ENCODE assay signal across 8 mouse cellular contexts in genomic region chrX:52087726-52088348, GRCm38 (mm10).
DNase-seq lines count a peak whose midpoint lies in the region; ATAC-seq and TF ChIP-seq lines count a peak whose summit lies in the region.

No protein-coding gene starts in this region.

- H3K9me3 ChIP-seq in hindbrain, embryonic 10.5 days, result no peaks in the 10 kb centered on the region
- no peaks in the 10 kb centered on the region for H3K9me3 ChIP-seq in hindbrain, embryonic 16.5 days (ENCODE audit: control insufficient read depth, low read length)
- H3K9me3 ChIP-seq in hindbrain, postnatal 0 days (ENCODE audit: low read length), result no peaks in the 10 kb centered on the region
- H3K9me3 ChIP-seq in liver, embryonic 12.5 days (replicated peaks), result no peaks in the 10 kb centered on the region
- no peaks in the 10 kb centered on the region for H3K9me3 ChIP-seq in stomach, postnatal 0 days (ENCODE audit: control insufficient read depth, low read length)

- WGBS in hindbrain, embryonic 10.5 days, result 52% methylated on average over 7 of the region's 7 CpGs
- 36% methylated on average over 7 of the region's 7 CpGs for WGBS in hindbrain, embryonic 16.5 days
- WGBS in hindbrain, postnatal 0 days, result 40% methylated on average over 7 of the region's 7 CpGs
- WGBS in liver, embryonic 12.5 days (ENCODE audit: insufficient replicate concordance), result 38% methylated on average over 7 of the region's 7 CpGs
- 52% methylated on average over 7 of the region's 7 CpGs for WGBS in stomach, postnatal 0 days

- no peak for ATAC-seq in hindbrain, embryonic 16.5 days
- peak; percentile 49; the same call in 1 of the 2 replicates for ATAC-seq in hindbrain, postnatal 0 days
- ATAC-seq in liver, embryonic 12.5 days, result peak; percentile 54; the same call in 1 of the 2 replicates
- ATAC-seq in stomach, postnatal 0 days (ENCODE audit: low FRiP score, low TSS enrichment), result no peak

- H3K9ac ChIP-seq in hindbrain, embryonic 16.5 days (ENCODE audit: low read depth, low read length), result no peak overlapping the region
- H3K9ac ChIP-seq in hindbrain, postnatal 0 days (replicated peaks; ENCODE audit: low read length), result no peak overlapping the region
- H3K9ac ChIP-seq in liver, embryonic 12.5 days, result no peak overlapping the region
- no peak overlapping the region for H3K9ac ChIP-seq in stomach, postnatal 0 days (ENCODE audit: low read length)

- H3K27ac ChIP-seq in hindbrain, embryonic 10.5 days, result no peak overlapping the region
- H3K27ac ChIP-seq in hindbrain, embryonic 16.5 days (ENCODE audit: low read depth, low read length), result no peak overlapping the region
- H3K27ac ChIP-seq in hindbrain, postnatal 0 days, result no peak overlapping the region
- no peak overlapping the region for H3K27ac ChIP-seq in liver, embryonic 12.5 days
- H3K27ac ChIP-seq in stomach, postnatal 0 days (replicated peaks), result no peak overlapping the region

- H3K4me3 ChIP-seq in hindbrain, embryonic 10.5 days, result no peak overlapping the region
- H3K4me3 ChIP-seq in hindbrain, embryonic 16.5 days (ENCODE audit: low read length), result no peak overlapping the region
- no peak overlapping the region for H3K4me3 ChIP-seq in hindbrain, postnatal 0 days (ENCODE audit: low read length)
- H3K4me3 ChIP-seq in liver, embryonic 12.5 days, result no peak overlapping the region
- H3K4me3 ChIP-seq in stomach, postnatal 0 days (ENCODE audit: low read depth, low read length), result no peak overlapping the region

- peak; percentile 7 for DNase-seq in hindbrain, embryonic 10.5 days (ENCODE audit: low spot score)
- DNase-seq in NIH3T3 (ENCODE audit: low read depth), result peak; percentile 3
- peak; percentile 1 for DNase-seq in embryo, embryonic 9.5 days (ENCODE audit: extremely low spot score)
- peak; percentile 63 for DNase-seq in hindbrain, postnatal 0 days (ENCODE audit: low spot score)
- DNase-seq in stomach, postnatal 0 days (ENCODE audit: low spot score), result peak; percentile 15
- no peak for DNase-seq in spleen, postnatal 14 days (ENCODE audit: low spot score in 2 of 2)

- no peak for TF ChIP-seq EP300 in stomach, postnatal 0 days (optimal IDR thresholded peaks at IDR 0.05)

- no peaks in the 10 kb centered on the region for H3K36me3 ChIP-seq in hindbrain, embryonic 10.5 days
- H3K36me3 ChIP-seq in hindbrain, embryonic 16.5 days (ENCODE audit: control insufficient read depth, insufficient read depth, low read length), result no peaks in the 10 kb centered on the region
- H3K36me3 ChIP-seq in hindbrain, postnatal 0 days (ENCODE audit: insufficient read depth, low read length), result no peaks in the 10 kb centered on the region
- H3K36me3 ChIP-seq in liver, embryonic 12.5 days, result no peaks in the 10 kb centered on the region
- no peaks in the 10 kb centered on the region for H3K36me3 ChIP-seq in stomach, postnatal 0 days (ENCODE audit: control insufficient read depth, insufficient read depth, low read length)

- TF ChIP-seq CTCF in hindbrain, postnatal 0 days (IDR thresholded peaks at IDR 0.05; ENCODE audit: low read depth), result peak; percentile 54
- TF ChIP-seq CTCF in stomach, postnatal 0 days (IDR thresholded peaks at IDR 0.05; ENCODE audit: low read depth), result peak; percentile 60

- no peaks in the 10 kb centered on the region for H3K27me3 ChIP-seq in hindbrain, embryonic 10.5 days (ENCODE audit: insufficient read depth, poor library complexity, severe bottlenecking)
- no peaks in the 10 kb centered on the region for H3K27me3 ChIP-seq in hindbrain, embryonic 16.5 days (replicated peaks; ENCODE audit: control insufficient read depth, insufficient read depth, low read length)
- H3K27me3 ChIP-seq in hindbrain, postnatal 0 days (ENCODE audit: insufficient read depth, low read length), result no peaks in the 10 kb centered on the region
- H3K27me3 ChIP-seq in liver, embryonic 12.5 days (replicated peaks), result no peaks in the 10 kb centered on the region
- no peaks in the 10 kb centered on the region for H3K27me3 ChIP-seq in stomach, postnatal 0 days (ENCODE audit: control insufficient read depth, insufficient read depth, low read length)

- H3K4me1 ChIP-seq in hindbrain, embryonic 10.5 days (replicated peaks), result no peaks in the 10 kb centered on the region
- H3K4me1 ChIP-seq in hindbrain, embryonic 16.5 days (ENCODE audit: control insufficient read depth, insufficient read depth, low read depth, low read length), result no peaks in the 10 kb centered on the region
- no peaks in the 10 kb centered on the region for H3K4me1 ChIP-seq in hindbrain, postnatal 0 days (ENCODE audit: insufficient read depth, low read length)
- peaks cover 4% of the 10 kb centered on the region; the same call in 1 of the 2 replicates for H3K4me1 ChIP-seq in liver, embryonic 12.5 days
- H3K4me1 ChIP-seq in stomach, postnatal 0 days (replicated peaks; ENCODE audit: control insufficient read depth, insufficient read depth), result no peaks in the 10 kb centered on the region

- no peak overlapping the region for H3K4me2 ChIP-seq in hindbrain, embryonic 16.5 days (ENCODE audit: low read length)
- no peak overlapping the region for H3K4me2 ChIP-seq in hindbrain, postnatal 0 days (ENCODE audit: low read depth, low read length)
- H3K4me2 ChIP-seq in liver, embryonic 12.5 days, result no peak overlapping the region
- H3K4me2 ChIP-seq in stomach, postnatal 0 days (replicated peaks; ENCODE audit: low read depth), result no peak overlapping the region

Comparison
In these comparisons a context has a peak if more than half of its experiments do, and no peak if none do; other contexts are left out.
1. ATAC-seq: peak in hindbrain, postnatal 0 days (single experiment) and liver, embryonic 12.5 days (single experiment); none in hindbrain, embryonic 16.5 days (single experiment) and stomach, postnatal 0 days (single experiment).
2. DNase-seq: peak in hindbrain, embryonic 10.5 days (single experiment), NIH3T3 (single experiment), embryo, embryonic 9.5 days (single experiment), hindbrain, postnatal 0 days (single experiment) and stomach, postnatal 0 days (single experiment); none in spleen, postnatal 14 days (0 of 2).